Mouse (Mus musculus): ENCODE results near the gene 2610507B11Rik. TPM values are rescaled to one million over a fixed set of nuclear protein-coding genes. Genes with fewer than 3 reads are reported as not detected.
A peak's percentile ranks its signal among the peaks of the same experiment; 100 is the strongest.

2610507B11Rik gene
- polyA plus RNA-seq, 1 experiment from 2014 or later, result 86.5 TPM

GRCm38 (mm10) chr11:78245627-78246317, 15.8 kb upstream of the 2610507B11Rik start, which contains the start of the genes Sdf2 and Supt6:
Gene Sdf2, plus strand, starts transcription at chr11:78245746.
Gene Supt6, minus strand, starts transcription at chr11:78245987.
- ATAC-seq (replicated peaks; ENCODE audit: insufficient number of reproducible peaks, low FRiP score, low TSS enrichment), result peak; percentile 92
- peak within 1 kb of the TSS; percentile 85 for H3K4me3 ChIP-seq (ENCODE audit: low read depth, low read length)
- peaks cover 14% of the 10 kb centered on the region for H3K4me1 ChIP-seq (ENCODE audit: control insufficient read depth, insufficient read depth, low read length)
- H3K27ac ChIP-seq (ENCODE audit: low read depth, low read length), result peak within 1 kb of the TSS; percentile 93
- WGBS (ENCODE audit: insufficient replicate concordance), result under 1% methylated on average over 50 of the region's 50 CpGs
- H3K36me3 ChIP-seq (ENCODE audit: control insufficient read depth, insufficient read depth, low read length), result no peaks in the 10 kb centered on the region
- H3K27me3 ChIP-seq (ENCODE audit: control insufficient read depth, insufficient read depth, low read length), result no peaks in the 10 kb centered on the region
- no peaks in the 10 kb centered on the region for H3K9me3 ChIP-seq (replicated peaks; ENCODE audit: control insufficient read depth, low read length)
- H3K9ac ChIP-seq (ENCODE audit: low read depth, low read length), result peak within 1 kb of the TSS; percentile 95
- H3K4me2 ChIP-seq, result peak within 1 kb of the TSS; percentile 86

- H3K9me3 ChIP-seq (replicated peaks; ENCODE audit: control insufficient read depth, low read length), result no peaks in the 10 kb centered on the region
- WGBS (ENCODE audit: insufficient replicate concordance), result 47% methylated on average over 7 of the region's 7 CpGs
- peak overlapping the region; percentile 85 for H3K4me3 ChIP-seq (ENCODE audit: low read depth, low read length)
- no peak for ATAC-seq (replicated peaks; ENCODE audit: insufficient number of reproducible peaks, low FRiP score, low TSS enrichment)
- H3K27ac ChIP-seq (ENCODE audit: low read depth, low read length), result no peak overlapping the region; the same call in 1 of the 2 replicates
- H3K4me2 ChIP-seq, result peak overlapping the region; percentile 86
- H3K27me3 ChIP-seq (ENCODE audit: control insufficient read depth, insufficient read depth, low read length), result no peaks in the 10 kb centered on the region
- no peaks in the 10 kb centered on the region; the same call in 1 of the 2 replicates for H3K36me3 ChIP-seq (ENCODE audit: control insufficient read depth, insufficient read depth, low read length)
- peaks cover 14% of the 10 kb centered on the region for H3K4me1 ChIP-seq (ENCODE audit: control insufficient read depth, insufficient read depth, low read length)
- peak overlapping the region; percentile 95 for H3K9ac ChIP-seq (ENCODE audit: low read depth, low read length)
Observed at GRCm38 (mm10) chr11:78246318-78247011, 15.1 kb upstream of the 2610507B11Rik start.

GRCm38 (mm10) chr11:78247012-78247348, 14.6 kb upstream of the 2610507B11Rik start:
- peaks cover 2% of the 10 kb centered on the region; the same call in 1 of the 2 replicates for H3K36me3 ChIP-seq (ENCODE audit: control insufficient read depth, insufficient read depth, low read length)
- peaks cover 14% of the 10 kb centered on the region for H3K4me1 ChIP-seq (ENCODE audit: control insufficient read depth, insufficient read depth, low read length)
- H3K27ac ChIP-seq (ENCODE audit: low read depth, low read length), result no peak overlapping the region
- 58% methylated on average over 3 of the region's 3 CpGs for WGBS (ENCODE audit: insufficient replicate concordance)
- H3K4me2 ChIP-seq, result peak overlapping the region; percentile 86
- no peak overlapping the region for H3K9ac ChIP-seq (ENCODE audit: low read depth, low read length)
- H3K27me3 ChIP-seq (ENCODE audit: control insufficient read depth, insufficient read depth, low read length), result no peaks in the 10 kb centered on the region
- peak overlapping the region; percentile 85; the same call in 1 of the 2 replicates for H3K4me3 ChIP-seq (ENCODE audit: low read depth, low read length)
- no peaks in the 10 kb centered on the region for H3K9me3 ChIP-seq (replicated peaks; ENCODE audit: control insufficient read depth, low read length)
- ATAC-seq (replicated peaks; ENCODE audit: insufficient number of reproducible peaks, low FRiP score, low TSS enrichment), result no peak

GRCm38 (mm10) chr11:78247727-78248140, 13.8 kb upstream of the 2610507B11Rik start:
- Histone ChIP-seq H3K4me3 (ENCODE audit: low read depth, low read length) (no peak overlapping the region), H3K4me1 (ENCODE audit: control insufficient read depth, insufficient read depth, low read length) (peaks cover 14% of the 10 kb centered on the region), H3K27ac (ENCODE audit: low read depth, low read length) (no peak overlapping the region), H3K9me3 (replicated peaks; ENCODE audit: control insufficient read depth, low read length) (no peaks in the 10 kb centered on the region), H3K36me3 (ENCODE audit: control insufficient read depth, insufficient read depth, low read length) (peaks cover 8% of the 10 kb centered on the region; the same call in 1 of the 2 replicates), H3K9ac (ENCODE audit: low read depth, low read length) (no peak overlapping the region), H3K27me3 (ENCODE audit: control insufficient read depth, insufficient read depth, low read length) (no peaks in the 10 kb centered on the region), H3K4me2 (no peak overlapping the region; the same call in 1 of the 2 replicates)
- 62% methylated on average over 4 of the region's 4 CpGs for WGBS (ENCODE audit: insufficient replicate concordance)
- ATAC-seq (replicated peaks; ENCODE audit: insufficient number of reproducible peaks, low FRiP score, low TSS enrichment), result no peak

DNA sequence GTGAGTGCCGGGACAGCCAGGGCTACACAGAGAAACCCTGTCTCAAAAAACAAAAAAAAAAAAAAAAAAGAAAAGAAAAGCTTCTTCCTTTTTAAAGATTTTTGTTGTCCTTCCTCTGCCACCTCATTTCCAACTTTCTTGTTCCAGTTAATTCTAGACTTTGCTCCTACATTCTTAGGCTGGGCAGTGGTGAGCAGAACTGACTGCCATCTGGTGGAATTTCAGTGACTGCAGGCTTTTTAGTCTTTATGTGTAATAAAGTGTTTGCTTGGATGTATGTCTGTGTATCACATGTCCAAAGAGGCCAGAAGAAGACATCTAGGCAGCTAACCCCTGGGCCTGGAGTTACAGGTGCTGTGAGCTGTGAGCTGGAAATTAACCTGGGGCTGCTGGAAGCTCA, 4.9 kb upstream of the 2610507B11Rik start:
- no peak overlapping the region for H3K27ac ChIP-seq (ENCODE audit: low read depth, low read length)
- no peaks in the 10 kb centered on the region for H3K27me3 ChIP-seq (ENCODE audit: control insufficient read depth, insufficient read depth, low read length)
- ATAC-seq (replicated peaks; ENCODE audit: insufficient number of reproducible peaks, low FRiP score, low TSS enrichment), result no peak
- H3K4me2 ChIP-seq, result no peak overlapping the region
- H3K4me3 ChIP-seq (ENCODE audit: low read depth, low read length), result no peak overlapping the region
- WGBS (ENCODE audit: insufficient replicate concordance), result 94% methylated on average over 1 of the region's 1 CpGs
- peaks cover 14% of the 10 kb centered on the region for H3K36me3 ChIP-seq (ENCODE audit: control insufficient read depth, insufficient read depth, low read length)
- no peaks in the 10 kb centered on the region for H3K9me3 ChIP-seq (replicated peaks; ENCODE audit: control insufficient read depth, low read length)
- no peak overlapping the region for H3K9ac ChIP-seq (ENCODE audit: low read depth, low read length)
- no peaks in the 10 kb centered on the region for H3K4me1 ChIP-seq (ENCODE audit: control insufficient read depth, insufficient read depth, low read length)

GRCm38 (mm10) chr11:78260489-78261258, 878 bp upstream of the 2610507B11Rik start:
- no peak for ATAC-seq (replicated peaks; ENCODE audit: insufficient number of reproducible peaks, low FRiP score, low TSS enrichment)
- peak overlapping the region; percentile 74 for H3K4me2 ChIP-seq

GRCm38 (mm10) chr11:78262550-78262949, 998 bp downstream of the 2610507B11Rik start:
- Histone ChIP-seq H3K4me3 (ENCODE audit: low read depth, low read length) (peak overlapping the region; percentile 88), H3K4me2 (peak overlapping the region; percentile 74), H3K27ac (ENCODE audit: low read depth, low read length) (no peak overlapping the region), H3K4me1 (ENCODE audit: control insufficient read depth, insufficient read depth, low read length) (peaks cover 5% of the 10 kb centered on the region; the same call in 1 of the 2 replicates), H3K9ac (ENCODE audit: low read depth, low read length) (peak overlapping the region; percentile 86), H3K27me3 (ENCODE audit: control insufficient read depth, insufficient read depth, low read length) (no peaks in the 10 kb centered on the region), H3K9me3 (replicated peaks; ENCODE audit: control insufficient read depth, low read length) (no peaks in the 10 kb centered on the region), H3K36me3 (ENCODE audit: control insufficient read depth, insufficient read depth, low read length) (peaks cover 23% of the 10 kb centered on the region)
- 5% methylated on average over 8 of the region's 8 CpGs for whole genome bisulfite sequencing (ENCODE audit: insufficient replicate concordance)
- ATAC-seq (replicated peaks; ENCODE audit: insufficient number of reproducible peaks, low FRiP score, low TSS enrichment), result no peak

More at GRCm38 (mm10) chr11:78260489-78261258, 878 bp upstream of the 2610507B11Rik start:
- H3K4me3 ChIP-seq (ENCODE audit: low read depth, low read length), result peak overlapping the region; percentile 88
- H3K4me1 ChIP-seq (ENCODE audit: control insufficient read depth, insufficient read depth, low read length), result peaks cover 5% of the 10 kb centered on the region; the same call in 1 of the 2 replicates
- H3K27me3 ChIP-seq (ENCODE audit: control insufficient read depth, insufficient read depth, low read length), result no peaks in the 10 kb centered on the region
- no peak overlapping the region for H3K9ac ChIP-seq (ENCODE audit: low read depth, low read length)
- no peaks in the 10 kb centered on the region for H3K9me3 ChIP-seq (replicated peaks; ENCODE audit: control insufficient read depth, low read length)
- 83% methylated on average over 2 of the region's 2 CpGs for WGBS (ENCODE audit: insufficient replicate concordance)
- no peak overlapping the region for H3K27ac ChIP-seq (ENCODE audit: low read depth, low read length)
- peaks cover 11% of the 10 kb centered on the region for H3K36me3 ChIP-seq (ENCODE audit: control insufficient read depth, insufficient read depth, low read length)

GRCm38 (mm10) chr11:78265571-78265970, 4.0 kb downstream of the 2610507B11Rik start:
- Histone ChIP-seq H3K4me2 (no peak overlapping the region), H3K9ac (ENCODE audit: low read depth, low read length) (no peak overlapping the region; the same call in 1 of the 2 replicates), H3K27me3 (ENCODE audit: control insufficient read depth, insufficient read depth, low read length) (no peaks in the 10 kb centered on the region), H3K27ac (ENCODE audit: low read depth, low read length) (no peak overlapping the region), H3K36me3 (ENCODE audit: control insufficient read depth, insufficient read depth, low read length) (peaks cover 39% of the 10 kb centered on the region), H3K4me1 (ENCODE audit: control insufficient read depth, insufficient read depth, low read length) (peaks cover 5% of the 10 kb centered on the region; the same call in 1 of the 2 replicates), H3K9me3 (replicated peaks; ENCODE audit: control insufficient read depth, low read length) (no peaks in the 10 kb centered on the region), H3K4me3 (ENCODE audit: low read depth, low read length) (no peak overlapping the region)
- no peak for ATAC-seq (replicated peaks; ENCODE audit: insufficient number of reproducible peaks, low FRiP score, low TSS enrichment)
- WGBS (ENCODE audit: insufficient replicate concordance), result 92% methylated on average over 6 of the region's 6 CpGs
